Mouse (Mus musculus): Measurements from ENCODE around the gene Car3.
A peak's percentile ranks its signal among the peaks of the same experiment; 100 is the strongest.

Gene Car3

GRCm38 (mm10) chr3:14911992-14912582 lies 48.8 kb downstream of the Car3 start:
- DNase-seq (ENCODE audit: low spot score in 2 of 2): no peak

DNA sequence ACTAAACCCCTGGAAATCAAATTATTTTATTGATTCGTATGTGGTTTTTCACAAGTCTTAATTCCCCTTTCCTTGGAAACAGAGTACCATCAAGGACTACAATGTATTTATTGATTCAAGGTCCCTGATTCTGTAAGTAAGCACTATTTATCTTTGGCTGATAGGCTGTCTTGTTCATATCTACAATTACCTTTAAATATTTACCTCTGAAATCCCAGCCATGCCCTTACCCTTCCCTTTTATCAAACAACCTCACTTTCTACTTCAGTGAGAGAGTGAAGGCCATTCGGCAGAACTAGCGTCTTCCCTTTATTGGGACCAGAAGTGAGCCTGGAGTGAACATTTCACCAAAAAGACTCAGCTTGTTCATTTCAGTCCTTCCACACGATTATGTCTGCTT lies 50.5 kb downstream of the Car3 start:
- DNase-seq (ENCODE audit: low spot score in 2 of 2): no peak

- peak in 1 of 2 experiments; percentile 16 for DNase-seq (ENCODE audit: low spot score in 2 of 2)
Measured at GRCm38 (mm10) chr3:14915355-14915754, 52.0 kb downstream of the Car3 start.

- DNase-seq (ENCODE audit: low spot score in 2 of 2): no peak
Measured at GRCm38 (mm10) chr3:14917261-14917660, 53.9 kb downstream of the Car3 start.
